Mouse (Mus musculus): ENCODE results near the gene Fzd4. TPM values are rescaled to one million over a fixed set of nuclear protein-coding genes. Genes with fewer than 3 reads are reported as not detected.

Fzd4 gene
- polyA plus RNA-seq, 1 experiment from 2014 or later, result 9.8 TPM

- WGBS (ENCODE audit: insufficient replicate concordance), result 67% methylated on average over 4 of the region's 4 CpGs
- no peaks in the 10 kb centered on the region for H3K4me1 ChIP-seq (ENCODE audit: control insufficient read depth, insufficient read depth, low read length)
Observed at GRCm38 (mm10) chr7:89442242-89442641, 38.1 kb downstream of the Fzd4 start.

GRCm38 (mm10) chr7:89445137-89445536 is 41.0 kb downstream of the Fzd4 start:
- no peaks in the 10 kb centered on the region for H3K27me3 ChIP-seq (ENCODE audit: control insufficient read depth, insufficient read depth, low read length)

More at GRCm38 (mm10) chr7:89442242-89442641, 38.1 kb downstream of the Fzd4 start:
- no peaks in the 10 kb centered on the region for H3K36me3 ChIP-seq (ENCODE audit: control insufficient read depth, insufficient read depth, low read length)
- ATAC-seq (replicated peaks; ENCODE audit: insufficient number of reproducible peaks, low FRiP score, low TSS enrichment), result no peak
- H3K27me3 ChIP-seq (ENCODE audit: control insufficient read depth, insufficient read depth, low read length), result no peaks in the 10 kb centered on the region
- H3K4me3 ChIP-seq (ENCODE audit: low read depth, low read length), result no peak overlapping the region
- H3K27ac ChIP-seq (ENCODE audit: low read depth, low read length), result no peak overlapping the region
- H3K9ac ChIP-seq (ENCODE audit: low read depth, low read length), result no peak overlapping the region
- H3K4me2 ChIP-seq, result no peak overlapping the region
- H3K9me3 ChIP-seq (replicated peaks; ENCODE audit: control insufficient read depth, low read length), result no peaks in the 10 kb centered on the region

GRCm38 (mm10) chr7:89450312-89450711 is 46.2 kb downstream of the Fzd4 start:
- no peak for ATAC-seq (replicated peaks; ENCODE audit: insufficient number of reproducible peaks, low FRiP score, low TSS enrichment)

More at GRCm38 (mm10) chr7:89445137-89445536, 41.0 kb downstream of the Fzd4 start:
- H3K4me2 ChIP-seq, result no peak overlapping the region
- H3K9me3 ChIP-seq (replicated peaks; ENCODE audit: control insufficient read depth, low read length), result no peaks in the 10 kb centered on the region
- H3K4me1 ChIP-seq (ENCODE audit: control insufficient read depth, insufficient read depth, low read length), result no peaks in the 10 kb centered on the region
- no peak overlapping the region for H3K4me3 ChIP-seq (ENCODE audit: low read depth, low read length)
- H3K9ac ChIP-seq (ENCODE audit: low read depth, low read length), result no peak overlapping the region
- H3K27ac ChIP-seq (ENCODE audit: low read depth, low read length), result no peak overlapping the region
- no peaks in the 10 kb centered on the region for H3K36me3 ChIP-seq (ENCODE audit: control insufficient read depth, insufficient read depth, low read length)
- no peak for ATAC-seq (replicated peaks; ENCODE audit: insufficient number of reproducible peaks, low FRiP score, low TSS enrichment)
- WGBS (ENCODE audit: insufficient replicate concordance), result 72% methylated on average over 4 of the region's 4 CpGs

GRCm38 (mm10) chr7:89456380-89457076 is 52.4 kb downstream of the Fzd4 start:
- H3K36me3 ChIP-seq (ENCODE audit: control insufficient read depth, insufficient read depth, low read length), result no peaks in the 10 kb centered on the region
- 55% methylated on average over 7 of the region's 7 CpGs for WGBS (ENCODE audit: insufficient replicate concordance)
- no peak overlapping the region for H3K4me3 ChIP-seq (ENCODE audit: low read depth, low read length)
- H3K4me2 ChIP-seq, result no peak overlapping the region
- no peak overlapping the region for H3K9ac ChIP-seq (ENCODE audit: low read depth, low read length)
- H3K27ac ChIP-seq (ENCODE audit: low read depth, low read length), result no peak overlapping the region
- H3K9me3 ChIP-seq (replicated peaks; ENCODE audit: control insufficient read depth, low read length), result no peaks in the 10 kb centered on the region
- no peaks in the 10 kb centered on the region for H3K27me3 ChIP-seq (ENCODE audit: control insufficient read depth, insufficient read depth, low read length)
- H3K4me1 ChIP-seq (ENCODE audit: control insufficient read depth, insufficient read depth, low read length), result peaks cover 8% of the 10 kb centered on the region
- ATAC-seq (replicated peaks; ENCODE audit: insufficient number of reproducible peaks, low FRiP score, low TSS enrichment), result no peak

More at GRCm38 (mm10) chr7:89450312-89450711, 46.2 kb downstream of the Fzd4 start:
- Histone ChIP-seq H3K27ac (ENCODE audit: low read depth, low read length) (no peak overlapping the region), H3K27me3 (ENCODE audit: control insufficient read depth, insufficient read depth, low read length) (no peaks in the 10 kb centered on the region), H3K4me3 (ENCODE audit: low read depth, low read length) (no peak overlapping the region), H3K36me3 (ENCODE audit: control insufficient read depth, insufficient read depth, low read length) (no peaks in the 10 kb centered on the region), H3K4me2 (no peak overlapping the region), H3K4me1 (ENCODE audit: control insufficient read depth, insufficient read depth, low read length) (no peaks in the 10 kb centered on the region), H3K9ac (ENCODE audit: low read depth, low read length) (no peak overlapping the region), H3K9me3 (replicated peaks; ENCODE audit: control insufficient read depth, low read length) (no peaks in the 10 kb centered on the region)
- 69% methylated on average over 2 of the region's 2 CpGs for WGBS (ENCODE audit: insufficient replicate concordance)

- Histone ChIP-seq H3K4me2 (no peak overlapping the region), H3K9me3 (replicated peaks; ENCODE audit: control insufficient read depth, low read length) (no peaks in the 10 kb centered on the region), H3K27ac (ENCODE audit: low read depth, low read length) (no peak overlapping the region), H3K36me3 (ENCODE audit: control insufficient read depth, insufficient read depth, low read length) (no peaks in the 10 kb centered on the region), H3K9ac (ENCODE audit: low read depth, low read length) (no peak overlapping the region), H3K4me1 (ENCODE audit: control insufficient read depth, insufficient read depth, low read length) (peaks cover 13% of the 10 kb centered on the region), H3K4me3 (ENCODE audit: low read depth, low read length) (no peak overlapping the region), H3K27me3 (ENCODE audit: control insufficient read depth, insufficient read depth, low read length) (no peaks in the 10 kb centered on the region)
- WGBS (ENCODE audit: insufficient replicate concordance), result 84% methylated on average over 2 of the region's 2 CpGs
- ATAC-seq (replicated peaks; ENCODE audit: insufficient number of reproducible peaks, low FRiP score, low TSS enrichment), result no peak
Observed at GRCm38 (mm10) chr7:89459691-89460090, 55.5 kb downstream of the Fzd4 start.

GRCm38 (mm10) chr7:89460911-89461310 is 56.8 kb downstream of the Fzd4 start:
- Histone ChIP-seq H3K4me3 (ENCODE audit: low read depth, low read length) (no peak overlapping the region), H3K27ac (ENCODE audit: low read depth, low read length) (peak overlapping the region; percentile 3; the same call in 1 of the 2 replicates)

GRCm38 (mm10) chr7:89461351-89461750 is 57.2 kb downstream of the Fzd4 start:
- Histone ChIP-seq H3K9ac (ENCODE audit: low read depth, low read length) (no peak overlapping the region), H3K27ac (ENCODE audit: low read depth, low read length) (peak overlapping the region; percentile 3; the same call in 1 of the 2 replicates), H3K9me3 (replicated peaks; ENCODE audit: control insufficient read depth, low read length) (no peaks in the 10 kb centered on the region), H3K36me3 (ENCODE audit: control insufficient read depth, insufficient read depth, low read length) (no peaks in the 10 kb centered on the region), H3K4me2 (no peak overlapping the region), H3K4me1 (ENCODE audit: control insufficient read depth, insufficient read depth, low read length) (peaks cover 13% of the 10 kb centered on the region), H3K4me3 (ENCODE audit: low read depth, low read length) (no peak overlapping the region), H3K27me3 (ENCODE audit: control insufficient read depth, insufficient read depth, low read length) (no peaks in the 10 kb centered on the region)
- no peak for ATAC-seq (replicated peaks; ENCODE audit: insufficient number of reproducible peaks, low FRiP score, low TSS enrichment)
- 37% methylated on average over 3 of the region's 3 CpGs for WGBS (ENCODE audit: insufficient replicate concordance)

More at GRCm38 (mm10) chr7:89460911-89461310, 56.8 kb downstream of the Fzd4 start:
- Histone ChIP-seq H3K9me3 (replicated peaks; ENCODE audit: control insufficient read depth, low read length) (no peaks in the 10 kb centered on the region), H3K4me1 (ENCODE audit: control insufficient read depth, insufficient read depth, low read length) (peaks cover 13% of the 10 kb centered on the region), H3K27me3 (ENCODE audit: control insufficient read depth, insufficient read depth, low read length) (no peaks in the 10 kb centered on the region), H3K36me3 (ENCODE audit: control insufficient read depth, insufficient read depth, low read length) (no peaks in the 10 kb centered on the region), H3K9ac (ENCODE audit: low read depth, low read length) (no peak overlapping the region), H3K4me2 (no peak overlapping the region)
- ATAC-seq (replicated peaks; ENCODE audit: insufficient number of reproducible peaks, low FRiP score, low TSS enrichment), result no peak
